Mouse (Mus musculus) hindbrain, embryonic 16.5 days (tissue): ENCODE data around the gene Tnfrsf4. TPM values are rescaled to one million over a fixed set of nuclear protein-coding genes. Genes with fewer than 3 reads are reported as not detected.

Source experiments
- microRNA counts: library from miRNA; unstranded; fragments of <30 nt; microRNA quantifications from one replicate; lab custom pipeline; 2016
- microRNA-seq: library from miRNA; unstranded; fragments of <30 nt; microRNA quantifications from one replicate; pipeline ENCODE4, GENCODE M21; 2017
- polyA plus RNA-seq: library from polyadenylated mRNA; unstranded; fragments of >200 nt; fragmentation: Nextera tagmentation; extraction: Ambion mirVana; gene quantifications from 2 replicates; pipeline ENCODE4 v1.2.1, GENCODE M21; 2015

Tnfrsf4 gene
- polyA plus RNA-seq, 1 experiment from 2014 or later: not detected

MicroRNA genes within 50 kb of the gene (microRNA counts, 519-probe panel; counts per million panel counts)
- 1,882 counts per million, percentile 23 among the panel's probes with 10 or more counts for microRNA mmu-miR-200a (lab: Ali Mortazavi, UCI)
- microRNA mmu-miR-200b (lab: Ali Mortazavi, UCI): 2,401 counts per million, percentile 60 among the panel's probes with 10 or more counts
- 1,742 counts per million, percentile 18 among the panel's probes with 10 or more counts for microRNA mmu-miR-429 (lab: Ali Mortazavi, UCI)

Small RNAs within 50 kb of the gene (microRNA-seq; reads per million reads assigned to microRNA genes)
- gene Mir200a (6.7 reads per million, percentile 22 among the genes with 10 or more reads in this experiment), gene Mir200b (29.4 reads per million, percentile 35 among the genes with 10 or more reads in this experiment), gene Mir429 (106 reads per million, percentile 50 among the genes with 10 or more reads in this experiment)

Other genes starting within 250 kb of the Tnfrsf4 start
- gene Vwa1, start 239.1 kb upstream of the Tnfrsf4 start, polyA plus RNA-seq: 38.0 and 39.0 TPM in 2 replicates
- 0.89 and 1.3 TPM in 2 replicates for gene Tmem88b, start 228.0 kb upstream of the Tnfrsf4 start, polyA plus RNA-seq
- gene Ankrd65, start 223.4 kb upstream of the Tnfrsf4 start, polyA plus RNA-seq: not detected in 2 replicates
- gene Mrpl20, start 211.0 kb upstream of the Tnfrsf4 start, polyA plus RNA-seq: 251 and 267 TPM in 2 replicates
- gene Ccnl2, start 201.4 kb upstream of the Tnfrsf4 start, polyA plus RNA-seq: 118 and 132 TPM in 2 replicates
- 133 and 143 TPM in 2 replicates for gene Aurkaip1, start 182.6 kb upstream of the Tnfrsf4 start, polyA plus RNA-seq
- 35.7 and 36.5 TPM in 2 replicates for gene Mxra8, start 174.2 kb upstream of the Tnfrsf4 start, polyA plus RNA-seq
- 10.2 and 10.7 TPM in 2 replicates for gene Dvl1, start 166.4 kb upstream of the Tnfrsf4 start, polyA plus RNA-seq
- 0.29 and 0.40 TPM in 2 replicates for gene Tas1r3, start 150.5 kb upstream of the Tnfrsf4 start, polyA plus RNA-seq
- gene Cptp, start 144.4 kb upstream of the Tnfrsf4 start, polyA plus RNA-seq: 30.2 and 31.7 TPM in 2 replicates
- gene Ints11, start 144.3 kb upstream of the Tnfrsf4 start, polyA plus RNA-seq: 67.2 and 74.7 TPM in 2 replicates
- gene Pusl1, start 122.1 kb upstream of the Tnfrsf4 start, polyA plus RNA-seq: 66.6 and 66.7 TPM in 2 replicates
- gene Acap3, start 122.0 kb upstream of the Tnfrsf4 start, polyA plus RNA-seq: 62.3 and 74.5 TPM in 2 replicates
- gene Ube2j2, start 70.0 kb upstream of the Tnfrsf4 start, polyA plus RNA-seq: 97.6 and 98.8 TPM in 2 replicates
- 13.9 and 16.4 TPM in 2 replicates for gene C1qtnf12, start 51.5 kb upstream of the Tnfrsf4 start, polyA plus RNA-seq
- 35.5 and 35.7 TPM in 2 replicates for gene B3galt6, start 21.2 kb upstream of the Tnfrsf4 start, polyA plus RNA-seq
- gene Sdf4, start 21.0 kb upstream of the Tnfrsf4 start, polyA plus RNA-seq: 120 and 124 TPM in 2 replicates
- gene Tnfrsf18, start 12.3 kb downstream of the Tnfrsf4 start, polyA plus RNA-seq: 1.7 and 1.8 TPM in 2 replicates
- gene Ttll10, start 45.6 kb downstream of the Tnfrsf4 start, polyA plus RNA-seq: not detected in 2 replicates
- 28.0 and 31.3 TPM in 2 replicates for gene 9430015G10Rik, start 96.1 kb downstream of the Tnfrsf4 start, polyA plus RNA-seq
- gene Rnf223, start 116.7 kb downstream of the Tnfrsf4 start, polyA plus RNA-seq: 0.40 and 0.52 TPM in 2 replicates
- gene Agrn, start 183.6 kb downstream of the Tnfrsf4 start, polyA plus RNA-seq: 94.4 and 118 TPM in 2 replicates
- gene Isg15, start 187.0 kb downstream of the Tnfrsf4 start, polyA plus RNA-seq: 1.4 and 1.8 TPM in 2 replicates
- 3.7 and 5.3 TPM in 2 replicates for gene AW011738, start 189.5 kb downstream of the Tnfrsf4 start, polyA plus RNA-seq
- 2.2 and 2.4 TPM in 2 replicates for gene Perm1, start 202.0 kb downstream of the Tnfrsf4 start, polyA plus RNA-seq
- 26.2 and 29.2 TPM in 2 replicates for gene Plekhn1, start 221.0 kb downstream of the Tnfrsf4 start, polyA plus RNA-seq
- 43.2 and 48.7 TPM in 2 replicates for gene Noc2l, start 222.2 kb downstream of the Tnfrsf4 start, polyA plus RNA-seq
- 1.9 and 2.0 TPM in 2 replicates for gene Samd11, start 241.8 kb downstream of the Tnfrsf4 start, polyA plus RNA-seq